Mouse (Mus musculus): ENCODE measurements around the gene Cacna1b. TPM values are rescaled to one million over a fixed set of nuclear protein-coding genes. Genes with fewer than 3 reads are reported as not detected.

Gene Cacna1b
- polyA plus RNA-seq, 1 experiment from 2014 or later = 3.3 TPM

DNA sequence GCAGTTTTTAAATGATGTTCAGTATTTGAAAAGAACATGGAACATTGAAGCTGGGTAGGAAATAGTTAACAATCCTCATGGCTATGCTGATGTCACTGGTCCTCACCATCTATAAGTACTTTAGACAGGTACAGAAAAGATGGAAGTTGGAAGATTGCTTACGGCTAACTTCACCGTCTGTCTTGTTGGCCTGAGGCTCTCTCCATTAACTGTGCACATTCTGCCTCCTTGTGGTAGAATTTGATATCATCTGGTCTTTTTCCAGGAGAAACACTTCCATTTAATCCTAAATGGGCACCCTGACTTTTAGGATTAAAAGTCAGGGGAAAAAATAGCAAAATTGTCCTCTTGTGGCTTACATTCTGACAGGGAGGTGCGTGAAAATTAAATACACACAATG lies 194.4 kb downstream of the Cacna1b start:
- no peaks in the 10 kb centered on the region for H3K36me3 ChIP-seq
- WGBS = 12% methylated on average over 3 of the region's 3 CpGs
- H3K27ac ChIP-seq (replicated peaks) = no peak overlapping the region
- H3K27me3 ChIP-seq = no peaks in the 10 kb centered on the region
- H3K9ac ChIP-seq (replicated peaks) = no peak overlapping the region
- no peak overlapping the region for H3K4me3 ChIP-seq
- peak; percentile 60; the same call in 1 of the 2 replicates for ATAC-seq (ENCODE audit: low FRiP score, low read depth)
- no peak overlapping the region for H3K4me2 ChIP-seq (replicated peaks)
- no peaks in the 10 kb centered on the region for H3K4me1 ChIP-seq
- H3K9me3 ChIP-seq = no peaks in the 10 kb centered on the region

DNA sequence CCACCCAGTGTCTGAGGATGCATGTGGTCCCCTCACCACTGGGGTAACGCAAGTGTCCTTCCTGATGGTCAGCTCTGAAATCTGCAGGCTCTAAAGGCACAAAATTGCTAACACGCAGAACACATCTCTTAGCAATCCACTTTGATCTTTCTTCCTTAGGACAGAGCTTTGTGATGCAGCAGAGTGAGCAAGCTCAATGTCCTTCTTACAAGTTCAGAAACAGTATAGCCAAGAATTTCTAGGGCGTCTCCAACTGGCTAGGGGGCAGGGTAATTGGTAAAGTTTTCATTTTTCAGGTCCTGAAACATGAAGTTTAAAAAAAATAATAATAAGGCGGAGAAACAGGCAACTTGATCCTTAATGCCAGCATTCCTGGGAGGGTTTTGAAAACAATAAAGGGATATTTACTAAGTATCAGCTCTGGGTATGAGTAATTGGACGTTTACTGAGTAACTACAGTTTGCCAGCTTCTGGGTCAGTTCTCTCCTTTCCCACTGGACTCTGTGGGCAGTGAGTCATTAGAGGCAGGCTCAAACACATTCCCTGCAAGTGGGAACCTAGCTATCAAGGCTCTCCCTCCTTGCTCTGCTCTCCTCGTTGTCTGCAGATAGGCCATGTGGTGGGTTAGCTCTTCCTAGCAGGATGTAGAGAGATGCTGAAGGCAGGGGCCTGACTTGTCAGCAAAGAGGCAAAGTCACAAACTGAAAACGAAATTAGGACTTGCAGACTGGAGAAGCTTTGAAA lies 200.2 kb downstream of the Cacna1b start:
- Histone ChIP-seq H3K27me3 (no peaks in the 10 kb centered on the region), H3K4me1 (no peaks in the 10 kb centered on the region), H3K4me3 (no peak overlapping the region), H3K4me2 (replicated peaks) (no peak overlapping the region), H3K36me3 (no peaks in the 10 kb centered on the region), H3K27ac (replicated peaks) (no peak overlapping the region), H3K9me3 (no peaks in the 10 kb centered on the region), H3K9ac (replicated peaks) (no peak overlapping the region)
- 73% methylated on average over 7 of the region's 7 CpGs for WGBS
- no peak for ATAC-seq (ENCODE audit: low FRiP score, low read depth)

DNA sequence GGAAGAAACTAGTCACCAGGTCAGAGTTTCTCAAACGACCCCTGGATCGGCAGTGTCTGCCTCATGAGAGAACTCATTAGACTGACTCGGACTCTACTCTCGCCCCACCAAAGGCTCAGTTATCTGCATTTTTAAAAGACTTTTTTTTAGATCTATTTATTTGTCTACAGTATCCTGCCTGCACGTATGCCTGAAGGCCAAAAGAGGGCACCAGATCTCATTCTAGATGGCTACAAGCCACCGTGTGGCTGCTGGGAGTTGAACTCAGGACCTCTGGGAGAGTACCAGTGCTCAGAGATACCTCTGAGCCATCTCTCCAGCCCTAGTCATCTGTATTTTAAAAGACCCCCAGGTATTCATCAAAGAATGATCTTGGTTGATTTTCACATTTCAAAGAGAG lies 201.0 kb downstream of the Cacna1b start:
- no peak for ATAC-seq (ENCODE audit: low FRiP score, low read depth)
- H3K27ac ChIP-seq (replicated peaks) = no peak overlapping the region
- no peaks in the 10 kb centered on the region for H3K36me3 ChIP-seq
- no peaks in the 10 kb centered on the region for H3K9me3 ChIP-seq
- H3K9ac ChIP-seq (replicated peaks) = no peak overlapping the region
- no peaks in the 10 kb centered on the region for H3K27me3 ChIP-seq
- WGBS = 81% methylated on average over 6 of the region's 6 CpGs
- H3K4me3 ChIP-seq = no peak overlapping the region
- no peak overlapping the region for H3K4me2 ChIP-seq (replicated peaks)
- H3K4me1 ChIP-seq = no peaks in the 10 kb centered on the region

DNA sequence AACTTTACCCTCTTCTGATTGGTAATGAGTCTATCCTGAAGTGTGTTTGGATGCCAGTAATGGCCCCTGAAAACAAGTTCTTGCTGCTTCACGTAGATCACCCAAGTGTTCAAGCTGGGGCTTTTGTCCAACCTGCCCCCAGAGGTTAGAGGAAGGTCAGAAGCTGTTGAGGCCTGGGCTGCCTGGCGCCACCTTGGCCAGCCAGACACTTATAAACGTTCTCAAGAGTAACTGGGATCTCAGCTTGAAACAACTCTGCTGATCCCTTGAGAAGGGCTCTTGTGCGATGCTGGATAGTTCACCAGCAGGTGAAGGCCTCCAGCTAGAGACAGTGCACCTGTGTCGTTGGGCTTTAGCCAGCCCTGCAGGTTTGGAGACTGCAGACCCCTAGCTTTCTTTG lies 202.8 kb downstream of the Cacna1b start:
- no peak overlapping the region for H3K4me3 ChIP-seq

DNA sequence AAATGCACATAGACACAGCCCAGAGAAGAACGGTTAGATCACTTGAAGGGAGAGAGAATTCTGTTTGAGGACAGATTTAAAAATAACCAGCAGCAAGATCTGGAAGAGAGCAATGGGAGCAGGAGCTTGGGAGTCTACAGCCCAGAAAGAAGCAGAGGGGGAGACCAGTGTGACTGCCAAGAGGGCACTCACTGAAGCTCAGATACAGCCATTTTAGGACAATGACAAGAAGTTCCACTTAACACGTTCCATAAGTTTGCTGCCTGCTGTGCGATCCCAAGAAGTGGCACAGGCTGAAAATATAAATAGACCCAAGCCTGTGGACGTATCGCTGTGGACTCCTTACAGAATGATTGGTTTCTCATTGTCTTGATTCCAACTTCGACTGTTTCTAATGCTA lies 206.6 kb downstream of the Cacna1b start:
- Histone ChIP-seq H3K4me2 (replicated peaks) (no peak overlapping the region), H3K36me3 (no peaks in the 10 kb centered on the region), H3K4me1 (no peaks in the 10 kb centered on the region), H3K9me3 (no peaks in the 10 kb centered on the region), H3K27ac (replicated peaks) (no peak overlapping the region), H3K27me3 (no peaks in the 10 kb centered on the region), H3K9ac (replicated peaks) (no peak overlapping the region), H3K4me3 (no peak overlapping the region)
- WGBS = 81% methylated on average over 6 of the region's 6 CpGs
- ATAC-seq (ENCODE audit: low FRiP score, low read depth) = no peak

More for the DNA sequence above, 202.8 kb downstream of the Cacna1b start:
- Histone ChIP-seq H3K4me2 (replicated peaks) (no peak overlapping the region), H3K36me3 (no peaks in the 10 kb centered on the region), H3K9ac (replicated peaks) (no peak overlapping the region), H3K27me3 (no peaks in the 10 kb centered on the region), H3K4me1 (no peaks in the 10 kb centered on the region), H3K27ac (replicated peaks) (no peak overlapping the region), H3K9me3 (no peaks in the 10 kb centered on the region)
- 71% methylated on average over 5 of the region's 5 CpGs for WGBS
- ATAC-seq (ENCODE audit: low FRiP score, low read depth) = no peak

DNA sequence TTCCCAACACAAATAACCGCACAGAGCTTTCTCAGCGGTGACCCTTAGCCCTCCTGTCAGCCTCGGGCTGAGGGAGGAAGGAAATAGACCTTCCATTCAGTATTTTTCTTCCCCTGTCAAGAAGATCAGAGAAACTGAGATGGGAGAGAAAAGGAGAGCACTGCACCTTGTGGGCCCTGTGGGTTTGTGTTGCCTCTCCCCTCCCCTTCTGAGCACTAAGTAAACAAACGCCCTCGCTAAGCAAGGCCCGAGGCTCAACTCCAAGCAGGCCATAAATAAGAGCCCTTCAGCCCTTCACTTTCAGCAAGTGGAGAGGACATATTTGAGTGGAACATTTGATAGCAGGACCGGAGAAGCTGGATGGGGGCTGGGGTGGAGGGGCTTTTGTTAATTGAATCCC lies 209.0 kb downstream of the Cacna1b start:
- H3K9me3 ChIP-seq = no peaks in the 10 kb centered on the region
- H3K27me3 ChIP-seq = no peaks in the 10 kb centered on the region
- no peak overlapping the region for H3K27ac ChIP-seq (replicated peaks)
- WGBS = 49% methylated on average over 7 of the region's 7 CpGs
- no peak overlapping the region for H3K4me2 ChIP-seq (replicated peaks)
- H3K4me1 ChIP-seq = no peaks in the 10 kb centered on the region
- no peak overlapping the region for H3K4me3 ChIP-seq
- no peaks in the 10 kb centered on the region for H3K36me3 ChIP-seq
- ATAC-seq (ENCODE audit: low FRiP score, low read depth) = no peak
- no peak overlapping the region for H3K9ac ChIP-seq (replicated peaks)

Other genes starting within 250 kb of the Cacna1b start
- gene Ehmt1, start 156.5 kb upstream of the Cacna1b start, polyA plus RNA-seq (2016; fragmentation: Nextera tagmentation; extraction: Ambion mirVana) = 136 and 141 TPM in 2 replicates
- gene Arrdc1, start 172.1 kb upstream of the Cacna1b start, polyA plus RNA-seq (2016; fragmentation: Nextera tagmentation; extraction: Ambion mirVana) = 14.0 and 17.0 TPM in 2 replicates
- gene Zmynd19, start 186.6 kb upstream of the Cacna1b start, polyA plus RNA-seq (2016; fragmentation: Nextera tagmentation; extraction: Ambion mirVana) = 19.8 and 24.7 TPM in 2 replicates
- gene Dph7, start 199.2 kb upstream of the Cacna1b start, polyA plus RNA-seq (2016; fragmentation: Nextera tagmentation; extraction: Ambion mirVana) = 29.4 and 35.7 TPM in 2 replicates
- 140 TPM in 2 replicates for gene Mrpl41, start 211.9 kb upstream of the Cacna1b start, polyA plus RNA-seq (2016; fragmentation: Nextera tagmentation; extraction: Ambion mirVana)
- 3.6 and 5.5 TPM in 2 replicates for gene Pnpla7, start 212.9 kb upstream of the Cacna1b start, polyA plus RNA-seq (2016; fragmentation: Nextera tagmentation; extraction: Ambion mirVana)

Measured in midbrain, embryonic 12.5 days (tissue).